Mouse (Mus musculus) ES-E14 (cell line): ENCODE data around the gene Cdk17. TPM values are rescaled to one million over a fixed set of nuclear protein-coding genes. Genes with fewer than 3 reads are reported as not detected.

Source experiments
- DNase-seq: peaks from one replicate; pipeline ENCODE4 v3.0.0-alpha.2; 2013; ENCODE audit warnings: low read depth, low spot score
- H3K27ac ChIP-seq: 2 replicates; pipeline ENCODE4 v1.5.1; 2012; ENCODE audit warnings: low read depth, mild to moderate bottlenecking, low read length, moderate library complexity, mixed read lengths; ENCODE audit not compliant: poor library complexity, insufficient read depth, severe bottlenecking
- H3K36me3 ChIP-seq: 2 replicates; pipeline ENCODE4 v1.6.1; 2012; ENCODE audit warnings: mild to moderate bottlenecking, low read length, moderate library complexity, mixed read lengths; ENCODE audit not compliant: control insufficient read depth, poor library complexity, insufficient read depth, severe bottlenecking
- H3K4me1 ChIP-seq, 2 experiments: fragments of 150-350 bp in 1 of 2; sonication (generic) in 1 of 2; 2 replicates each; pipeline ENCODE4 v1.6.1; 2012; ENCODE audit warnings: low read length in 2 of 2, mild to moderate bottlenecking in 1 of 2, mixed read lengths in 1 of 2; ENCODE audit not compliant: control insufficient read depth in 2 of 2, insufficient read depth in 2 of 2, poor library complexity in 1 of 2
- H3K4me3 ChIP-seq, 2 experiments: fragments of 150-350 bp in 1 of 2; sonication (generic) in 1 of 2; 2 replicates each; pipeline ENCODE4 v1.5.1; 2012; ENCODE audit warnings: low read length in 2 of 2, low read depth in 1 of 2, mild to moderate bottlenecking in 1 of 2, mixed read lengths in 1 of 2; ENCODE audit not compliant: insufficient read depth in 1 of 2, poor library complexity in 1 of 2, severe bottlenecking in 1 of 2
- H3K9ac ChIP-seq: 2 replicates; pipeline ENCODE4 v1.6.1; 2012; ENCODE audit warnings: low read depth, mild to moderate bottlenecking, low read length, mixed read lengths; ENCODE audit not compliant: poor library complexity, insufficient read depth, severe bottlenecking
- H3K9me3 ChIP-seq: fragments of 150-350 bp; sonication (generic); 2 replicates; pipeline ENCODE4 v1.6.1; 2012; ENCODE audit warnings: low read depth, mild to moderate bottlenecking, low read length; ENCODE audit not compliant: control insufficient read depth, insufficient read depth
- CHD2 ChIP-seq: IDR thresholded peaks from 2 replicates; pipeline ENCODE4 v1.6.1; 2014; ENCODE audit warnings: mild to moderate bottlenecking, low read depth, low read length, inconsistent platforms
- HCFC1 ChIP-seq: IDR thresholded peaks from 2 replicates; pipeline ENCODE4 v1.6.1; 2012; ENCODE audit warnings: low read length, inconsistent platforms, borderline replicate concordance; ENCODE audit not compliant: insufficient read depth
- MAFK ChIP-seq: IDR thresholded peaks from 2 replicates; pipeline ENCODE4 v1.6.1; 2014; ENCODE audit warnings: mild to moderate bottlenecking, low read depth, low read length, inconsistent platforms; ENCODE audit not compliant: insufficient read depth
- ZC3H11A ChIP-seq: IDR thresholded peaks from 2 replicates; pipeline ENCODE4 v1.6.1; 2012; ENCODE audit warnings: low read depth, mild to moderate bottlenecking, inconsistent platforms, low read length, borderline replicate concordance
- ZNF384 ChIP-seq: IDR thresholded peaks from 2 replicates; pipeline ENCODE4 v1.6.1; 2012; ENCODE audit warnings: low read depth, low read length, inconsistent platforms
- in situ Hi-C, 2 experiments: fragments of 600-800 bp; cut with MboI; formaldehyde crosslinking; loops; one replicate each; pipeline ENCODE4 v1.15.1; 2025; ENCODE audit warnings: low sequenced_read_pairs in 2 of 2, inconsistent platforms in 1 of 2; ENCODE audit not compliant: unreplicated experiment in 2 of 2
- total RNA-seq: library from RNA; depleted of rRNA; stranded (reverse); fragments of 300-350 nt; gene quantifications from 2 replicates; pipeline ENCODE4 v1.2.3, GENCODE M21; 2012

Gene Cdk17
- total RNA-seq, 1 experiment: 28.0 TPM

DNA sequence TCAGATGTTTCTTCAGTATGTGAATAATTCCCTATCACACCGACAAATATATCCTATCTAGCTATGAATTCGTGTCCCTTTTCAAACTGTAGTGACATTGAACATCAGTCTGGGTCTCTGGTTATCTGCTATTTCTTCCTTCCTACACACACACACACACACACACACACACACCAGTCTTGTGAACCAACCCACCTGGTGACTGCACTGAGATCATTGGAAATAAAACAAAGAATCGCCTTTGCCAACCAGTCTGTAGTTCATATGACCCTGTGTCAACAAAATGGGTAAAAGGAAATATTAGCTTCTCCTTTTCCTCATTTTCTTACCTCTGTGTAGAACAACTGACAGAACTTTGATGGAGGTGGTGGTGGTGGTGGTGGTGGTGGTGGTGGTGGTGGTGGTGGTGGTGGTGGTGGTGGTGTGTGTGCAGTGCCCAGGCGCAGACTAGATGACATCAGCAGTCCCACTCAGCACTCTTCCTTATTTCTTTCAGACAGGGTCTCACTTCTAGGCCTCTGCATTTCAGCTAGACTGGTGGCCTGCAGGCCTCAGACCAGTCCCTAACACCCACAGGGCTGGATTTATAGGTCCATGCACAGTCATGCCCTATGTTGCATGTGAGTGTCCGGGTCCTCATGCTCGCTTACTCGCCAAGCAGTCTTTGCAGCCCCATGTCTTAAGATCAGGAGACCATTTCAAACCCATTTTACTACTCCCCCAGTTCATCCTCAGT, 85.7 kb downstream of the Cdk17 start:
- H3K36me3 ChIP-seq: peaks cover 2% of the 10 kb centered on the region
- peaks cover 11 to 14% of the 10 kb centered on the region in 2 experiments for H3K4me1 ChIP-seq
- in situ Hi-C loops: no loop called here
- no peak for DNase-seq
- H3K27ac ChIP-seq: no peak overlapping the region
- no peak for TF ChIP-seq MAFK
- no peak for TF ChIP-seq ZC3H11A
- TF ChIP-seq CHD2: no peak
- H3K9ac ChIP-seq: no peak overlapping the region
- H3K9me3 ChIP-seq: no peaks in the 10 kb centered on the region
- H3K4me3 ChIP-seq: no peak overlapping the region

- in situ Hi-C loops: no loop called here
- no peak overlapping the region for H3K9ac ChIP-seq
- no peak for TF ChIP-seq ZNF384
- no peak for TF ChIP-seq ZC3H11A
- no peak for TF ChIP-seq MAFK
- no peak for TF ChIP-seq CHD2
- H3K27ac ChIP-seq: no peak overlapping the region; the same call in 1 of the 2 replicates
- DNase-seq: no peak
- peaks cover 8 to 9% of the 10 kb centered on the region in 2 experiments for H3K4me1 ChIP-seq
- H3K36me3 ChIP-seq: peaks cover 2% of the 10 kb centered on the region
- H3K9me3 ChIP-seq: no peaks in the 10 kb centered on the region
- no peak overlapping the region for H3K4me3 ChIP-seq
These were observed 86.7 kb downstream of the Cdk17 start for GRCm38 (mm10) chr10:93247422-93247821.

GRCm38 (mm10) chr10:93247902-93248301, 87.2 kb downstream of the Cdk17 start:
- H3K4me3 ChIP-seq: no peak overlapping the region
- peaks cover 5 to 7% of the 10 kb centered on the region in 2 experiments for H3K4me1 ChIP-seq
- TF ChIP-seq MAFK: no peak
- no peak for TF ChIP-seq HCFC1
- TF ChIP-seq CHD2: no peak
- no peak for TF ChIP-seq ZNF384
- TF ChIP-seq ZC3H11A: no peak
- H3K9ac ChIP-seq: no peak overlapping the region; the same call in 1 of the 2 replicates
- no peak overlapping the region; the same call in 1 of the 2 replicates for H3K27ac ChIP-seq
- no peak for DNase-seq
- H3K36me3 ChIP-seq: peaks cover 2% of the 10 kb centered on the region
- in situ Hi-C loops: no loop called here
- no peaks in the 10 kb centered on the region for H3K9me3 ChIP-seq

DNA sequence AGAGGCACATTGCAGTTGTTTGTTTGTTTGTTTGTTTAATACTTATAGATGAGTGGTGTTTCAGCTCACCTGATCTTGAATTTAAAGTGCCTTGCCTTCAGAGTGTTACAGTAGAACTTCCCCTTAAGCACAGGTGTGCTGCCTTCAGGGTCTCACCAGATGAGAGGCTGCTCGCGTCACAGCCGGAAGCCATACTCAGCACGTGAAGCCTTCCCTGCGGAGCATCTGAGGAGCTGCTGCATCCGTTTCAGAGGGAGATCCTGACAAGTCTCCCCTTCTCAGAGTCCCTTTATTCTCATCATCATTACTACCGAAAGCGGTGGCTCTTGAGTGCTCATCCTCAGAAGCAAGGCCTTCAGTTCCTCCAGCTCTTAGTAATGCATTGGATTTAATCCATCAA, 87.7 kb downstream of the Cdk17 start:
- peaks cover 2% of the 10 kb centered on the region for H3K36me3 ChIP-seq
- peaks cover 2 to 6% of the 10 kb centered on the region in 2 experiments; a peak in 3 of 4 replicates for H3K4me1 ChIP-seq
- no peak overlapping the region for H3K9ac ChIP-seq
- H3K9me3 ChIP-seq: no peaks in the 10 kb centered on the region
- in situ Hi-C loops: no loop called here
- no peak overlapping the region; the same call in 1 of the 2 replicates for H3K27ac ChIP-seq
- no peak for TF ChIP-seq ZC3H11A
- no peak for TF ChIP-seq HCFC1
- no peak for DNase-seq
- no peak overlapping the region for H3K4me3 ChIP-seq

- H3K9ac ChIP-seq: no peak overlapping the region
- H3K36me3 ChIP-seq: peaks cover 2% of the 10 kb centered on the region
- H3K27ac ChIP-seq: no peak overlapping the region
- H3K4me3 ChIP-seq: no peak overlapping the region
- peaks cover 0 to 5% of the 10 kb centered on the region in 2 experiments; a peak in 2 of 4 replicates for H3K4me1 ChIP-seq
- TF ChIP-seq ZC3H11A: no peak
- TF ChIP-seq HCFC1: no peak
- TF ChIP-seq CHD2: no peak
- TF ChIP-seq ZNF384: no peak
- no peak for TF ChIP-seq MAFK
- in situ Hi-C loops: no loop called here
- H3K9me3 ChIP-seq: no peaks in the 10 kb centered on the region
- no peak for DNase-seq
These were observed 89.2 kb downstream of the Cdk17 start for GRCm38 (mm10) chr10:93249901-93250300.
